Mouse (Mus musculus) heart, adult 11 months (tissue): ENCODE results near the gene Aamp.

Experiments
- DNase-seq: peaks from one replicate; pipeline ENCODE4 v3.0.0; 2022

Aamp gene

DNA sequence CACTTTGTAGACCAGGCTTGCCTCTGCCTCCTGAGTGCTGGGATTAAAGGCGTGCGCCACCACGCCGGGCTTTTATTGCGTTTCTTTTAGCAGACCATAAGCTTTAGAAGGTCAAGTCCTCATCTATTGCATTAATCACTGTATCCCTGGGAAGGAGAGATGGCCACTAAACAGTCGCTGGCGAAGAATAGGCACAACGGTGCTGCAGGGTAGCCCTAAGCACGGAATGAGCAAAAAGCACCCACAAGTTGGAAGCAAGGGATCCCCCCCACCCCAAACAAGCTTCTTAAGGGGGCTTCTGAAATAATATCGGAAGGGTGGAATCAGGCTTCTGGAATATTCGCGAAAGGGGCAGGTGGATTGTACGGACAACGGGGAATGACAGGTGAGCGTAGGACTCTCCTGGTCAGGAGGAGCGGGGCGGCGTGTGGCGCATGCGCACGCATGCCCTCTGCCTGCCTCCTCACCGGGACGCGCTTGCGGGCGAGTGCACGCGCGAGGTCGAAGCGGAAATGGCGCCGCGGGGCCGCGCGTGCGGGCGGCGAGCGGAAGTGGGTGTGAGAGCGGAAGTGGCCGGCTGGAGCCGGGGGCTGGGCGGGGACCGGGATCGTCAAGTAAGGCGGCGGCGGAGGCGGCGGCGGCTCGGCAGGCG lies 48.5 kb downstream of the Aamp start, which contains the start of gene Arpc2:
TSS of gene Arpc2 (plus strand) at position 147 of the 652 bp plus-strand sequence.
- DNase-seq, result peak; percentile 100

DNA sequence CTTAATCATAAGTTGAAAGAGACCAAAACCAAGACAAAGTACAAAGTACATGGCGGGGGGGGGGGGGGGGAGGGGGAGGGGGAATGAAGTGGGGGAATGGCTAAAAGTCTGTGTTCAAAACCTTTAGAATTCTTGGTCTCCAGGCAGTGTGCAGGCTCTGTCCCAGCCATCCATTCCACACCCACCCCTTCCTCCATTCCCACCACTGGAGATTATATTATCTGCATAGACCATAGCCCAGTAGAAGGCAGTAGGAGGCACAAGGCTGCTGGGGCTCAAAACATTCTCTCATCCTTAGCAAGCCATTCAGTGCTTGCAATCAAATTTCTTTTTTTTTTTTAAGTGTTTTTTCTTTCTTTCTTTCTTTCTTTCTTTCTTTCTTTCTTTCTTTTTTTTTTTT lies 53.5 kb downstream of the Aamp start:
- DNase-seq, result no peak

DNA sequence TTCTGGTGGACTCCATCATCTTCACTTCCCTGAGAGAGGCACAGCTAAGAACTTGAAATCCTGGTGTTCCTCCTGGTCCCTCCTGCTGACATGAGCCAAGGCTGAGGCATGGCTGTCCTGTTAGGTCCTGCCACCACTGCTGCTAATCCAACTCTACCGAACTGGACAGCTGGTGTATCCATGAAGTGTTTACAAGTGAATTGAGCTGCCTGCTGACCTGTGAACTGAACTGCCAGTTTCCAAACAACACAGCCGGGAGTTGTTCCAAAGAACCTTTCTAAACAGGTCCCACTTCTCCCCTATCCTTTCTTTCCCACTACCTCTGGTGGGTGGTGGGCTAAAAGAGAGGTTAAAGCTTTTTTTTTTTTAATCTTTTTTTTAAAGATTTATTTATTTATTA lies 54.6 kb downstream of the Aamp start:
- no peak for DNase-seq
